Mouse (Mus musculus) liver, embryonic 14.5 days (tissue): ENCODE results near the gene G6pc3. TPM values are rescaled to one million over a fixed set of nuclear protein-coding genes. Genes with fewer than 3 reads are reported as not detected.

Source experiments
- ATAC-seq: fragments of 200-750 bp; cut with Nextera tagmentation; 2 replicates; pipeline ENCODE4 v1.8.0; 2017; ENCODE audit warnings: moderate number of reproducible peaks, mild to moderate bottlenecking, moderate library complexity; ENCODE audit not compliant: insufficient read depth
- DNase-seq, 3 experiments: peaks; one replicate each; pipeline ENCODE4 v3.0.0-alpha.2; 2012 to 2013; ENCODE audit warnings: low read depth in 3 of 3, low spot score in 3 of 3
- H3K27ac ChIP-seq: fragments of 300-500 bp; sonication (generic); 2 replicates; pipeline ENCODE4 v1.5.1; 2014; ENCODE audit warnings: moderate library complexity, mild to moderate bottlenecking, control low read depth, inconsistent platforms
- H3K27me3 ChIP-seq: fragments of 300-500 bp; sonication (generic); 2 replicates; pipeline ENCODE4 v1.6.1; 2014; ENCODE audit warnings: mild to moderate bottlenecking, low read length, moderate library complexity; ENCODE audit not compliant: control insufficient read depth, insufficient read depth
- H3K36me3 ChIP-seq: fragments of 300-500 bp; sonication (generic); replicated peaks from 2 replicates; pipeline ENCODE4 v1.6.1; 2014; ENCODE audit warnings: low read depth; ENCODE audit not compliant: control insufficient read depth, insufficient read depth
- H3K4me1 ChIP-seq, 2 experiments: fragments of 200-500 bp in 1 of 2; fragments of 300-500 bp in 1 of 2; sonication (generic) in 1 of 2; replicated peaks; 2 replicates each; pipeline ENCODE4 v1.6.1; 2012 to 2014; ENCODE audit warnings: antibody characterized with exemption in 1 of 2, inconsistent platforms in 1 of 2, low read length in 1 of 2; ENCODE audit not compliant: control insufficient read depth in 2 of 2, insufficient read depth in 2 of 2
- H3K4me2 ChIP-seq: fragments of 300-500 bp; sonication (generic); 2 replicates; pipeline ENCODE4 v1.6.1; 2014; ENCODE audit warnings: low read depth, mild to moderate bottlenecking, control low read depth, moderate library complexity
- H3K4me3 ChIP-seq, 2 experiments: fragments of 200-500 bp in 1 of 2; fragments of 300-500 bp in 1 of 2; sonication (generic) in 1 of 2; 2 replicates each; pipeline ENCODE4 v1.5.1; 2012 to 2014; ENCODE audit warnings: low read depth in 2 of 2, low read length in 2 of 2, mild to moderate bottlenecking in 2 of 2, control low read depth in 1 of 2, inconsistent platforms in 1 of 2, moderate library complexity in 1 of 2; ENCODE audit not compliant: insufficient read depth in 1 of 2
- H3K9ac ChIP-seq: fragments of 300-500 bp; sonication (generic); replicated peaks from 2 replicates; pipeline ENCODE4 v1.6.1; 2014; ENCODE audit warnings: mild to moderate bottlenecking, control low read depth, moderate library complexity
- H3K9me3 ChIP-seq: fragments of 300-500 bp; sonication (generic); 2 replicates; pipeline ENCODE4 v1.6.1; 2016; ENCODE audit warnings: low read length, mixed read lengths; ENCODE audit not compliant: control insufficient read depth
- CTCF ChIP-seq: IDR thresholded peaks from 2 replicates; pipeline ENCODE4 v1.5.1; 2016; ENCODE audit warnings: antibody characterized with exemption, low read depth, control low read depth
- EP300 ChIP-seq: IDR thresholded peaks from 2 replicates; pipeline ENCODE4 v1.6.1; 2016; ENCODE audit warnings: antibody characterized with exemption, low read depth
- WGBS: fragments of 180-500 bp; shearing (Covaris S2); extraction: QIAGEN DNeasy Blood & Tissue Kit; methylation state at CpG from one replicate; pipeline ENCODE4 v1.1.7; 2014; ENCODE audit not compliant: insufficient replicate concordance; 5-methylcytosine and 5-hydroxymethylcytosine counted together
- polyA plus RNA-seq, 2 experiments: library from polyadenylated mRNA; depleted of rRNA in 1 of 2; stranded (reverse) in 1 of 2; unstranded in 1 of 2; fragments of >200 nt; fragmentation: Nextera tagmentation in 1 of 2; extraction: Ambion mirVana in 1 of 2; gene quantifications; 2 replicates each; pipeline versions ENCODE4 v1.2.1 to v1.2.3; 2012 to 2014

The G6pc3 gene
- polyA plus RNA-seq (2012; rRNA removed) (12.6 and 14.8 TPM in 2 replicates), polyA plus RNA-seq (2014; fragmentation: Nextera tagmentation; extraction: Ambion mirVana) (7.3 and 10.1 TPM in 2 replicates)

- peaks cover 6 to 14% of the 10 kb centered on the region in 2 experiments for H3K4me1 ChIP-seq
- TF ChIP-seq EP300 (no peak), CTCF (no peak)
- H3K27me3 ChIP-seq, result no peaks in the 10 kb centered on the region
- no peaks in the 10 kb centered on the region for H3K9me3 ChIP-seq
- under 1% methylated on average over 50 of the region's 50 CpGs for WGBS
- peak within 1 kb of the TSS; percentile 23 for H3K9ac ChIP-seq
- peak within 1 kb of the TSS; percentile 68 for H3K4me2 ChIP-seq
- ATAC-seq (peak; percentile 56), DNase-seq (peak; percentile 65 to 73 (median 68))
- H3K4me3 ChIP-seq, result peak within 1 kb of the TSS; percentile 55 to 72
- no peaks in the 10 kb centered on the region for H3K36me3 ChIP-seq
- no peak within 1 kb of the TSS for H3K27ac ChIP-seq
Measured at GRCm38 (mm10) chr11:102189461-102190436, at the start of gene G6pc3. Gene G6pc3 (plus strand): TSS chr11:102189620.

GRCm38 (mm10) chr11:102140508-102140907 lies 48.9 kb upstream of the G6pc3 start:
- Histone ChIP-seq H3K4me1 (no peaks in the 10 kb centered on the region; a peak in 1 of 4 replicates), H3K4me3 (no peak overlapping the region), H3K27ac (no peak overlapping the region), H3K36me3 (no peaks in the 10 kb centered on the region), H3K9me3 (no peaks in the 10 kb centered on the region), H3K9ac (no peak overlapping the region), H3K4me2 (no peak overlapping the region), H3K27me3 (peaks cover 12% of the 10 kb centered on the region)
- no peak for ATAC-seq
- peak; percentile 86 for TF ChIP-seq CTCF
- no peak for TF ChIP-seq EP300
- peak in 1 of 3 experiments; percentile 62 for DNase-seq
- 2% methylated on average over 5 of the region's 5 CpGs for WGBS

GRCm38 (mm10) chr11:102142355-102142754 lies 47.1 kb upstream of the G6pc3 start:
- H3K27ac ChIP-seq, result no peak overlapping the region
- no peak overlapping the region for H3K9ac ChIP-seq
- H3K4me1 ChIP-seq, result peaks cover 0 to 5% of the 10 kb centered on the region in 2 experiments; a peak in 3 of 4 replicates
- H3K9me3 ChIP-seq, result no peaks in the 10 kb centered on the region
- no peaks in the 10 kb centered on the region for H3K36me3 ChIP-seq
- 0 out of 2 replicates have a peak overlapping the region, but pooled peaks have one; percentile 2 for H3K4me2 ChIP-seq
- no peak for TF ChIP-seq EP300
- no peak for TF ChIP-seq CTCF
- peak; percentile 50; the same call in 1 of the 2 replicates for ATAC-seq
- DNase-seq, result no peak
- H3K27me3 ChIP-seq, result peaks cover 30% of the 10 kb centered on the region
- WGBS, result 50% methylated on average over 7 of the region's 7 CpGs
- no peak overlapping the region for H3K4me3 ChIP-seq

GRCm38 (mm10) chr11:102144957-102145470 lies 44.4 kb upstream of the G6pc3 start:
- H3K9me3 ChIP-seq, result no peaks in the 10 kb centered on the region
- no peak overlapping the region for H3K9ac ChIP-seq
- ATAC-seq (peak; percentile 63; the same call in 1 of the 2 replicates), DNase-seq (peak in 1 of 3 experiments; percentile 41)
- H3K27ac ChIP-seq, result no peak overlapping the region
- H3K4me3 ChIP-seq, result peak overlapping the region in 1 of 2 experiments; percentile 56; a peak in 3 of 4 replicates
- peaks cover 0 to 5% of the 10 kb centered on the region in 2 experiments; a peak in 3 of 4 replicates for H3K4me1 ChIP-seq
- H3K4me2 ChIP-seq, result peak overlapping the region; percentile 66
- TF ChIP-seq EP300, result no peak
- TF ChIP-seq CTCF, result peak; percentile 37
- 19% methylated on average over 13 of the region's 13 CpGs for WGBS
- peaks cover 39% of the 10 kb centered on the region for H3K27me3 ChIP-seq
- H3K36me3 ChIP-seq, result no peaks in the 10 kb centered on the region; the same call in 1 of the 2 replicates
